Mouse (Mus musculus) intestine, postnatal 0 days (tissue): ENCODE measurements at regions not wholly inside any gene's neighbourhood (a gene's known extent, or its start where the extent isn't known, plus 50 kb on each side); places are given as distances from the start of the nearest gene placed in this dataset.

ENCODE experiments used
- ATAC-seq: fragments of 200-750 bp; cut with Nextera tagmentation; 2 replicates; pipeline ENCODE4 v1.8.0; 2017; ENCODE audit warnings: mild to moderate bottlenecking, moderate TSS enrichment, moderate library complexity
- H3K27ac ChIP-seq: fragments of 300-500 bp; sonication (generic); 2 replicates; pipeline ENCODE4 v1.5.1; 2014; ENCODE audit warnings: mild to moderate bottlenecking, low read depth, low read length, moderate library complexity
- H3K27me3 ChIP-seq: fragments of 300-500 bp; sonication (generic); replicated peaks from 2 replicates; pipeline ENCODE4 v1.6.1; 2014; ENCODE audit warnings: low read length, mixed read lengths; ENCODE audit not compliant: control insufficient read depth, insufficient read depth
- H3K36me3 ChIP-seq: fragments of 300-500 bp; sonication (generic); 2 replicates; pipeline ENCODE4 v1.6.1; 2014; ENCODE audit warnings: mild to moderate bottlenecking, moderate library complexity; ENCODE audit not compliant: control insufficient read depth, insufficient read depth
- H3K4me1 ChIP-seq: fragments of 300-500 bp; sonication (generic); replicated peaks from 2 replicates; pipeline ENCODE4 v1.6.1; 2014; ENCODE audit warnings: antibody characterized with exemption, low read length, mixed read lengths; ENCODE audit not compliant: control insufficient read depth, insufficient read depth
- H3K4me2 ChIP-seq: fragments of 300-500 bp; sonication (generic); replicated peaks from 2 replicates; pipeline ENCODE4 v1.6.1; 2014; ENCODE audit warnings: low read depth, mild to moderate bottlenecking, moderate library complexity
- H3K4me3 ChIP-seq: fragments of 300-500 bp; sonication (generic); 2 replicates; pipeline ENCODE4 v1.5.1; 2014; ENCODE audit warnings: low read depth, low read length
- H3K9ac ChIP-seq: fragments of 300-500 bp; sonication (generic); 2 replicates; pipeline ENCODE4 v1.6.1; 2014; ENCODE audit warnings: mild to moderate bottlenecking, low read depth, low read length
- H3K9me3 ChIP-seq: fragments of 300-500 bp; sonication (generic); 2 replicates; pipeline ENCODE4 v1.6.1; 2016; ENCODE audit warnings: mixed run types; ENCODE audit not compliant: control insufficient read depth
- CTCF ChIP-seq: sonication (generic); IDR thresholded peaks from 2 replicates; pipeline ENCODE4 v1.5.1; 2016; ENCODE audit warnings: low read depth, mild to moderate bottlenecking, control low read depth, antibody characterized with exemption, moderate library complexity
- WGBS: fragments of 180-500 bp; shearing (Covaris S2); extraction: QIAGEN DNeasy Blood & Tissue Kit; methylation state at CpG from one replicate; pipeline ENCODE4 v1.1.7; 2014; 5-methylcytosine and 5-hydroxymethylcytosine counted together

DNA sequence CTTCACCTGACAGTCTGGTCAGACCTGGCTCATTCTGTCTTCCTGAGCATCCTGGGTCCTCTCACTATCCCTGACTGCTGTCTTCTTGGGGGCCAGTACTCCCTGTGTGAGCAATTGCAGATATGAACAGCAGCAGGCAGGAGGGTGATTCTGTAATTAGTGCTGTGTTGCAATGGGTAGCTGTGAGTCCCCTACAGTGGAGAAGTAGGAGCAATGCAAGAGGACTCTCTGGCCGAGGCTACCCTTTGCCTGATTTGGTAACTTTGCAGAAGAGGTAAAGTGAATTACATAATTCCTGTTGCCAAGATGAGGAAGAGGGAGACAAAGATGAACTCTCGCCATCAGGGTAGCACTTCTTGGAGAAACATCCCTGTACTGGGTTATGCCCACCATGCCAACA, 50.1 kb upstream of the Cxcr4 start:
- TF ChIP-seq CTCF = no peak
- no peak for ATAC-seq

More for the DNA sequence above, 50.1 kb upstream of the Cxcr4 start:
- H3K9me3 ChIP-seq = no peaks in the 10 kb centered on the region
- H3K9ac ChIP-seq = no peak overlapping the region
- H3K27ac ChIP-seq = no peak overlapping the region
- no peaks in the 10 kb centered on the region for H3K27me3 ChIP-seq
- H3K36me3 ChIP-seq = no peaks in the 10 kb centered on the region
- no peak overlapping the region for H3K4me3 ChIP-seq
- WGBS = 93% methylated on average over 2 of the region's 2 CpGs
- H3K4me1 ChIP-seq = no peaks in the 10 kb centered on the region
- H3K4me2 ChIP-seq = no peak overlapping the region
